Comparison of ENCODE assay signal across 22 mouse cellular contexts in genomic region chr14:79824670-79825446, GRCm38 (mm10). TPM values are rescaled to one million over a fixed set of nuclear protein-coding genes. Genes with fewer than 3 reads are reported as not detected.
A peak's percentile ranks its signal among the peaks of the same experiment; 100 is the strongest.
DNase-seq lines count a peak whose midpoint lies in the region; TF ChIP-seq lines count a peak whose summit lies in the region.
"Had no signal": no experiment of that assay in that cellular context is flagged by ENCODE, and none has a peak within 500 bp of the region (broad histone marks: within the 10 kb centered on the region; RNA-seq: fewer than 3 reads in every experiment).

No protein-coding gene starts in this region.

- peak; percentile 72 for DNase-seq in heart, adult 11 months
- no peak for DNase-seq in heart, adult 8-10 months (ENCODE audit: low spot score)
- DNase-seq in layer of hippocampus, adult 9-11 months: peak; percentile 82
- DNase-seq in right cerebral cortex, adult 2 months (ENCODE audit: low spot score in 2 of 2): peak; percentile 62 to 65
- no peak for DNase-seq in thymus, postnatal 10 days (ENCODE audit: low spot score in 2 of 2)
- no peak for DNase-seq in cerebellum, postnatal 25 days
- DNase-seq in thymus, postnatal 14 days: no peak
- DNase-seq: adrenal gland, postnatal 14 days; cerebellum, postnatal 14 days; gastrocnemius, postnatal 14 days; heart, postnatal 4 days; kidney, adult 8-10 months; lung, adult 18-20 months; lung, postnatal 4 days; thymus, postnatal 36 days had no signal

- TF ChIP-seq POLR2A in cortical plate, adult 2 months (IDR thresholded peaks at IDR 0.05; ENCODE audit: extremely low read depth, insufficient read depth, low read length): no peak

- no peak overlapping the region for H3K4me3 ChIP-seq in cortical plate, adult 2 months (ENCODE audit: insufficient read depth, low read length)
- H3K4me3 ChIP-seq: embryonic facial prominence, embryonic 10.5 days; erythroblast, embryonic 14.5 days; heart, embryonic 13.5 days; limb, embryonic 15.5 days; midbrain, embryonic 12.5 days had no signal

- no peak for TF ChIP-seq CTCF in cortical plate, adult 2 months (IDR thresholded peaks at IDR 0.05; ENCODE audit: extremely low read depth, insufficient read depth, low read length)

- no peaks in the 10 kb centered on the region for H3K4me1 ChIP-seq in cortical plate, adult 2 months (ENCODE audit: control insufficient read depth, insufficient read depth, low read length)

- H3K27ac ChIP-seq in cortical plate, adult 2 months (ENCODE audit: insufficient read depth, low read length): peak overlapping the region; percentile 46; the same call in 1 of the 2 replicates
- H3K27ac ChIP-seq: embryonic facial prominence, embryonic 10.5 days; heart, embryonic 13.5 days; limb, embryonic 15.5 days; midbrain, embryonic 12.5 days had no signal

RNA-seq across cellular contexts. Expression of gene Pcdh8, which starts 53.7 kb away (rescaled TPM):
- under 1 TPM; 0.06 to 0.19 (median 0.13) TPM for total RNA-seq in heart, adult 8-10 months (2022)
- 25.3 and 26.5 TPM in 2 replicates for polyA plus RNA-seq in cortical plate, adult 2 months (2012; rRNA removed)
- total RNA-seq: gastrocnemius, postnatal 14 days; MEL had no signal
- polyA plus RNA-seq: erythroblast, embryonic 14.5 days had no signal

Comparison
In these comparisons a context has a peak if more than half of its experiments do, and no peak if none do; other contexts are left out.
1. DNase-seq: peak in heart, adult 11 months (single experiment), layer of hippocampus, adult 9-11 months (single experiment) and right cerebral cortex, adult 2 months (2 of 2); none in heart, adult 8-10 months (single experiment), thymus, postnatal 10 days (0 of 2), cerebellum, postnatal 25 days (0 of 2) and thymus, postnatal 14 days (single experiment).